ENCODE assay signal across 35 mouse cellular contexts in genomic region chr16:84911477-84912165, GRCm38 (mm10).
"Had no signal": no experiment of that assay in that cellular context is flagged by ENCODE, and none has a peak within 500 bp of the region (broad histone marks: within the 10 kb centered on the region; RNA-seq: fewer than 3 reads in every experiment).

No protein-coding gene starts in this region.

- H3K27ac ChIP-seq: heart, adult 2 months; heart, embryonic 10.5 days; heart, embryonic 13.5 days; heart, embryonic 15.5 days; hindbrain, embryonic 10.5 days; hindbrain, embryonic 12.5 days; hindbrain, embryonic 13.5 days; hindbrain, embryonic 14.5 days; hindbrain, embryonic 15.5 days; hindbrain, postnatal 0 days; intestine, embryonic 15.5 days; kidney, embryonic 15.5 days; kidney, postnatal 0 days; layer of hippocampus, adult 2 months had no signal

- ATAC-seq: hindbrain, embryonic 16.5 days; hindbrain, postnatal 0 days; inflammation-experienced regulatory T-cells, adult 6 months; intestine, embryonic 15.5 days; intestine, embryonic 16.5 days; intestine, postnatal 0 days had no signal

- H3K9me3 ChIP-seq: heart, embryonic 10.5 days; heart, embryonic 12.5 days; heart, embryonic 13.5 days; heart, embryonic 15.5 days; hindbrain, embryonic 10.5 days; hindbrain, embryonic 12.5 days; hindbrain, embryonic 13.5 days; hindbrain, embryonic 15.5 days; intestine, embryonic 15.5 days; kidney, embryonic 15.5 days had no signal

- DNase-seq: heart, adult 2 months; heart, postnatal 10 days; heart, postnatal 14 days; heart, postnatal 36 days; heart, postnatal 4 days; kidney, adult 11 months; kidney, adult 18-20 months; kidney, adult 2 months; kidney, adult 8-10 months; kidney, adult 9 months; kidney, postnatal 10 days; kidney, postnatal 14 days; kidney, postnatal 25 days; kidney, postnatal 36 days; kidney, postnatal 4 days; layer of hippocampus, adult 9-11 months had no signal

- H3K27me3 ChIP-seq: heart, embryonic 12.5 days; heart, embryonic 13.5 days; heart, embryonic 15.5 days; hindbrain, embryonic 12.5 days; hindbrain, embryonic 13.5 days; hindbrain, embryonic 15.5 days; intestine, embryonic 15.5 days; kidney, embryonic 15.5 days had no signal

- H3K36me3 ChIP-seq: heart, embryonic 10.5 days; heart, embryonic 12.5 days; heart, embryonic 13.5 days; heart, embryonic 15.5 days; hindbrain, embryonic 10.5 days; hindbrain, embryonic 12.5 days; hindbrain, embryonic 13.5 days; hindbrain, embryonic 15.5 days; intestine, embryonic 15.5 days; kidney, embryonic 15.5 days had no signal

- H3K4me2 ChIP-seq: heart, embryonic 11.5 days; heart, embryonic 12.5 days; heart, embryonic 13.5 days; heart, embryonic 15.5 days; hindbrain, embryonic 12.5 days; hindbrain, embryonic 13.5 days; hindbrain, embryonic 14.5 days; hindbrain, embryonic 15.5 days; intestine, embryonic 15.5 days; kidney, embryonic 15.5 days had no signal

- H3K4me3 ChIP-seq: heart, adult 2 months; heart, embryonic 10.5 days; heart, embryonic 12.5 days; heart, embryonic 13.5 days; heart, embryonic 15.5 days; hindbrain, embryonic 10.5 days; hindbrain, embryonic 12.5 days; hindbrain, embryonic 13.5 days; hindbrain, embryonic 15.5 days; intestine, embryonic 15.5 days; kidney, embryonic 15.5 days; layer of hippocampus, adult 2 months had no signal

- H3K9ac ChIP-seq: heart, embryonic 12.5 days; heart, embryonic 13.5 days; heart, embryonic 15.5 days; hindbrain, embryonic 12.5 days; hindbrain, embryonic 13.5 days; hindbrain, embryonic 14.5 days; hindbrain, embryonic 15.5 days; intestine, embryonic 15.5 days; kidney, embryonic 15.5 days had no signal

- H3K4me1 ChIP-seq: heart, embryonic 10.5 days; heart, embryonic 12.5 days; heart, embryonic 13.5 days; heart, embryonic 15.5 days; hindbrain, embryonic 13.5 days; hindbrain, embryonic 15.5 days; intestine, embryonic 15.5 days; kidney, embryonic 15.5 days had no signal
